Mouse (Mus musculus) CD4-positive, CD25-positive, alpha-beta regulatory T cell, adult 2 months (primary cell): ENCODE measurements at regions not wholly inside any gene's neighbourhood (a gene's known extent, or its start where the extent isn't known, plus 50 kb on each side); places are given as distances from the start of the nearest gene placed in this dataset.
A peak's percentile ranks its signal among the peaks of the same experiment; 100 is the strongest.

Source experiments
- DNase-seq: peaks from one replicate; pipeline ENCODE4 v3.0.0-alpha.2; 2012; ENCODE audit warnings: low read depth, low spot score

GRCm38 (mm10) chr4:26273754-26274153 lies 72.9 kb downstream of the Manea start:
- DNase-seq, result no peak

- no peak for DNase-seq
These were observed 87.3 kb downstream of the Manea start for GRCm38 (mm10) chr4:26259230-26260029.

- DNase-seq, result no peak
These were observed 90.8 kb downstream of the Manea start for GRCm38 (mm10) chr4:26255889-26256288.

- peak; percentile 41 for DNase-seq
These were observed 98.5 kb downstream of the Manea start for GRCm38 (mm10) chr4:26247925-26248856.

GRCm38 (mm10) chr4:26223267-26223666 lies 123.4 kb downstream of the Manea start:
- DNase-seq, result no peak
